Mouse (Mus musculus) T-helper 2 cell (primary cell): ENCODE data around the gene C7.
"Not testable (repeated sequence)": the region's sequence is repeated elsewhere in the genome, so short reads cannot be mapped to it uniquely, and the experiment has no call there.

Experiments
- in situ Hi-C: fragments of 300-600 bp; cut with MboI, MseI; formaldehyde crosslinking; loops from one replicate; pipeline ENCODE4 v1.15.1; 2025; ENCODE audit warnings: high pct_unique_total_duplicates

Gene C7

GRCm38 (mm10) chr15:5063635-5064034 lies at the start of gene C7:
C7 (minus strand) TSS chr15:5063740.
- in situ Hi-C loops, result loop anchor here (25.0 kb wide), 1 partner anchor 826 kb away; no protein-coding TSS in a partner anchor

- in situ Hi-C loops, result loop anchor here (25.0 kb wide), 1 partner anchor 1125 kb away; the partner anchor contains the start of genes AW549877 and Fbxo4
Observed at GRCm38 (mm10) chr15:5112651-5113050, 49.1 kb upstream of the C7 start.

GRCm38 (mm10) chr15:5108655-5109040 lies 45.1 kb upstream of the C7 start:
- in situ Hi-C loops, result loop anchor here (25.0 kb wide), 1 partner anchor 1121 kb away; the partner anchor contains the start of genes AW549877 and Fbxo4

GRCm38 (mm10) chr15:5107686-5108654 lies 44.4 kb upstream of the C7 start, which contains the start of gene Card6:
Card6 (minus strand) TSS chr15:5108539.
- in situ Hi-C loops, result loop anchor here (25.0 kb wide), 1 partner anchor 1121 kb away; the partner anchor contains the start of genes AW549877 and Fbxo4

- in situ Hi-C loops, result loop anchor here (25.0 kb wide), 1 partner anchor 1119 kb away; the partner anchor contains the start of genes AW549877 and Fbxo4
Observed at GRCm38 (mm10) chr15:5106293-5106692, 42.8 kb upstream of the C7 start.

GRCm38 (mm10) chr15:5105891-5106290 lies 42.4 kb upstream of the C7 start:
- in situ Hi-C loops, result loop anchor here (25.0 kb wide), 1 partner anchor 1119 kb away; the partner anchor contains the start of genes AW549877 and Fbxo4

GRCm38 (mm10) chr15:5102312-5102711 lies 38.8 kb upstream of the C7 start:
- in situ Hi-C loops, result loop anchor here (25.0 kb wide), 1 partner anchor 1115 kb away; the partner anchor contains the start of genes AW549877 and Fbxo4

GRCm38 (mm10) chr15:5097376-5097775 lies 33.8 kb upstream of the C7 start:
- in situ Hi-C loops, result no loop called here

- in situ Hi-C loops, result no loop called here
Observed at GRCm38 (mm10) chr15:5095534-5096301, 32.2 kb upstream of the C7 start.

GRCm38 (mm10) chr15:5090131-5090530 lies 26.6 kb upstream of the C7 start:
- in situ Hi-C loops, result no loop called here

- in situ Hi-C loops, result no loop called here
Observed at GRCm38 (mm10) chr15:5088850-5089608, 25.5 kb upstream of the C7 start.

GRCm38 (mm10) chr15:5086162-5086561 lies 22.6 kb upstream of the C7 start:
- in situ Hi-C loops, result no loop called here

GRCm38 (mm10) chr15:5081235-5081634 lies 17.7 kb upstream of the C7 start:
- in situ Hi-C loops, result no loop called here

- in situ Hi-C loops, result loop anchor here (25.0 kb wide), 1 partner anchor 832 kb away; no protein-coding TSS in a partner anchor
Observed at GRCm38 (mm10) chr15:5068801-5069518, 5.4 kb upstream of the C7 start.

GRCm38 (mm10) chr15:5045560-5046284 lies 17.8 kb downstream of the C7 start:
- in situ Hi-C loops, result loop anchor here (10.0 to 25.0 kb wide), 2 partner anchors 1091 to 1792 kb away; no protein-coding TSS in a partner anchor

GRCm38 (mm10) chr15:5029256-5029655 lies 34.3 kb downstream of the C7 start:
- in situ Hi-C loops, result loop anchor here (25.0 kb wide), 1 partner anchor 1808 kb away; no protein-coding TSS in a partner anchor

GRCm38 (mm10) chr15:5023479-5024265 lies 39.9 kb downstream of the C7 start:
- in situ Hi-C loops, result not testable (repeated sequence)

- in situ Hi-C loops, result no loop called here
Observed at GRCm38 (mm10) chr15:5009644-5010107, 53.9 kb downstream of the C7 start.
